Mouse (Mus musculus): ENCODE results near the gene Agbl5. TPM values are rescaled to one million over a fixed set of nuclear protein-coding genes. Genes with fewer than 3 reads are reported as not detected.
"Not testable (repeated sequence)": the region's sequence is repeated elsewhere in the genome, so short reads cannot be mapped to it uniquely, and the experiment has no call there.

Gene Agbl5
- polyA plus RNA-seq, 1 experiment = 3.1 TPM

- Histone ChIP-seq H3ac (ENCODE audit: control insufficient read depth, insufficient read length) (peak overlapping the region; percentile 53), H3K4me3 (peak overlapping the region; percentile 67), H3K36me3 (ENCODE audit: control insufficient read depth, insufficient read depth) (peaks cover 23% of the 10 kb centered on the region), H3K79me2 (ENCODE audit: control insufficient read depth, insufficient read depth) (peaks cover 11% of the 10 kb centered on the region), H3K27me3 (ENCODE audit: control insufficient read depth, insufficient read depth, insufficient read length) (no peaks in the 10 kb centered on the region), H3K4me2 (ENCODE audit: low read depth) (peak overlapping the region; percentile 89)
- no peak for TF ChIP-seq TCF12 (IDR thresholded peaks at IDR 0.05; ENCODE audit: insufficient read depth, poor library complexity, severe bottlenecking)
- no peak for TF ChIP-seq MYOG (IDR thresholded peaks at IDR 0.05; ENCODE audit: control insufficient read depth in 1 of 3, insufficient read depth in 1 of 3, insufficient read length in 2 of 3, low read depth in 2 of 3)
- TF ChIP-seq POLR2AphosphoS2 (IDR thresholded peaks at IDR 0.05; ENCODE audit: insufficient read length, low read depth) = no peak
- TF ChIP-seq E2F4 (IDR thresholded peaks at IDR 0.05; ENCODE audit: insufficient read depth) = no peak
- TF ChIP-seq MYOD1 (IDR thresholded peaks at IDR 0.05; ENCODE audit: control insufficient read depth in 1 of 3, insufficient read length in 2 of 3, low read depth in 2 of 3) = no peak
- no peak for TF ChIP-seq MAX (IDR thresholded peaks at IDR 0.05; ENCODE audit: low read depth)
- TF ChIP-seq POLR2A (IDR thresholded peaks at IDR 0.05; ENCODE audit: insufficient read length, low read depth) = no peak
- no peak for TF ChIP-seq USF1 (IDR thresholded peaks at IDR 0.05; ENCODE audit: low read depth)
- no peak for TF ChIP-seq TCF3 (IDR thresholded peaks at IDR 0.05; ENCODE audit: insufficient read length, low read depth)
- no peak for TF ChIP-seq SRF (IDR thresholded peaks at IDR 0.05; ENCODE audit: control insufficient read depth, insufficient read length, low read depth)
- no peak for TF ChIP-seq CEBPB (IDR thresholded peaks at IDR 0.05; ENCODE audit: insufficient read depth, poor library complexity, severe bottlenecking)
- TF ChIP-seq REST (IDR thresholded peaks at IDR 0.05; ENCODE audit: insufficient read depth, insufficient read length) = no peak
These were observed 18.4 kb upstream of the Agbl5 start for GRCm38 (mm10) chr5:30870131-30870406.

DNA sequence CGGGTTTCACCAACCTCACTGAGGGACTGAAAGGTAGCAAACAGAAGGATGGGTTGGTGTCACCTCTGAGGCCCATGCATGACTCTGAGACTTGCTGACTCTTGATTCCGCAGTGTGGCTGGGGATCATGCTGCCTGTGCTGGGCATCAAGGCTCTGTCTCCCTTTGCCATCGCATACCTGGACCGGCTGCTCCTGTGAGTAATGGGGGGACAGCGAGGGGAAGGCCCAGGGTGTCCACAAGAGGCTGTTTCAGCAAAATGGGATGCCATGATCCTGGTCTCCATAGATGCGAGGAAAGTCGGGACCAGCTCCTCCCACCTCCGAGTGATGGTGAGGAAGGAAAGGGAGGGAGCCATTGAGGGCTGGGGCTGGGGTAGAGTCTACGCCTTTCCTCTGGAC is 15.9 kb upstream of the Agbl5 start:
- H3K27me3 ChIP-seq (ENCODE audit: control insufficient read depth, insufficient read depth, insufficient read length) = no peaks in the 10 kb centered on the region
- H3K4me3 ChIP-seq = no peak overlapping the region
- peaks cover 11% of the 10 kb centered on the region for H3K79me2 ChIP-seq (ENCODE audit: control insufficient read depth, insufficient read depth)
- no peak overlapping the region for H3K4me2 ChIP-seq (ENCODE audit: low read depth)
- peaks cover 38% of the 10 kb centered on the region for H3K36me3 ChIP-seq (ENCODE audit: control insufficient read depth, insufficient read depth)
- TF ChIP-seq POLR2A (IDR thresholded peaks at IDR 0.05; ENCODE audit: insufficient read length, low read depth) (no peak), TCF3 (IDR thresholded peaks at IDR 0.05; ENCODE audit: insufficient read length, low read depth) (no peak), CEBPB (IDR thresholded peaks at IDR 0.05; ENCODE audit: insufficient read depth, poor library complexity, severe bottlenecking) (no peak), MAX (IDR thresholded peaks at IDR 0.05; ENCODE audit: low read depth) (no peak), POLR2AphosphoS2 (IDR thresholded peaks at IDR 0.05; ENCODE audit: insufficient read length, low read depth) (no peak), TCF12 (IDR thresholded peaks at IDR 0.05; ENCODE audit: insufficient read depth, poor library complexity, severe bottlenecking) (no peak), MYOG (IDR thresholded peaks at IDR 0.05; ENCODE audit: control insufficient read depth in 1 of 3, insufficient read depth in 1 of 3, insufficient read length in 2 of 3, low read depth in 2 of 3) (no peak)
- H3ac ChIP-seq (ENCODE audit: control insufficient read depth, insufficient read length) = no peak overlapping the region

DNA sequence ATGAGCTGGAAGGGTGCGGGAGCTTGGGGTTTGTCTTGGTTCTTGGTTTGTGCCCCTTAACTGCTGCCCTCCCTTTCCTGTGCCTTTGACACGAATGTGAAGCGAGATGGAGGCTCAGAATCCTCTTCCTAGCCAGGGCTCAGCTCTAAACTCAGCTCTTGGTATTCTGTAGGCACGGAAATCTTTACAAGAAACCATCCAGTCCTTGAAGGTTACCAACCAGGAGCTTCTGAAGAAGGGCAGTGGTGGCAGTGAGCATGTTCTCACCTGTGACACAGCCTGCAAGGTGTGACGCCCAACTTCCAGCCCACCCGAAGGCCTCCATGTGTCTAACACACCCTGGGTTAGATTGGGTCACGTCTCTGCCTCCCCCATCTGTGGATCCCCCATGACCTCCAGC is 14.1 kb upstream of the Agbl5 start:
- TF ChIP-seq MYOG (IDR thresholded peaks at IDR 0.05; ENCODE audit: control insufficient read depth in 1 of 3, insufficient read depth in 1 of 3, insufficient read length in 2 of 3, low read depth in 2 of 3) = no peak
- no peak for TF ChIP-seq MAX (IDR thresholded peaks at IDR 0.05; ENCODE audit: low read depth)
- TF ChIP-seq USF1 (IDR thresholded peaks at IDR 0.05; ENCODE audit: low read depth) = no peak
- no peak for TF ChIP-seq TCF12 (IDR thresholded peaks at IDR 0.05; ENCODE audit: insufficient read depth, poor library complexity, severe bottlenecking)
- TF ChIP-seq POLR2A (IDR thresholded peaks at IDR 0.05; ENCODE audit: insufficient read length, low read depth) = no peak
- TF ChIP-seq E2F4 (IDR thresholded peaks at IDR 0.05; ENCODE audit: insufficient read depth) = no peak
- no peak for TF ChIP-seq CEBPB (IDR thresholded peaks at IDR 0.05; ENCODE audit: insufficient read depth, poor library complexity, severe bottlenecking)

GRCm38 (mm10) chr5:30878616-30879015 is 9.9 kb upstream of the Agbl5 start:
- peaks cover 25% of the 10 kb centered on the region for H3K36me3 ChIP-seq (ENCODE audit: control insufficient read depth, insufficient read depth)
- TF ChIP-seq CEBPB (IDR thresholded peaks at IDR 0.05; ENCODE audit: insufficient read depth, poor library complexity, severe bottlenecking) = no peak
- TF ChIP-seq E2F4 (IDR thresholded peaks at IDR 0.05; ENCODE audit: insufficient read depth) = no peak
- no peak for TF ChIP-seq MYOG (IDR thresholded peaks at IDR 0.05; ENCODE audit: control insufficient read depth in 1 of 3, insufficient read depth in 1 of 3, insufficient read length in 2 of 3, low read depth in 2 of 3)
- no peak for TF ChIP-seq USF1 (IDR thresholded peaks at IDR 0.05; ENCODE audit: low read depth)
- no peak for TF ChIP-seq REST (IDR thresholded peaks at IDR 0.05; ENCODE audit: insufficient read depth, insufficient read length)
- no peak for TF ChIP-seq SRF (IDR thresholded peaks at IDR 0.05; ENCODE audit: control insufficient read depth, insufficient read length, low read depth)
- no peak for TF ChIP-seq MAX (IDR thresholded peaks at IDR 0.05; ENCODE audit: low read depth)
- peak; percentile 23 for TF ChIP-seq POLR2AphosphoS2 (IDR thresholded peaks at IDR 0.05; ENCODE audit: insufficient read length, low read depth)
- no peak overlapping the region for H3ac ChIP-seq (ENCODE audit: control insufficient read depth, insufficient read length)
- no peaks in the 10 kb centered on the region for H3K27me3 ChIP-seq (ENCODE audit: control insufficient read depth, insufficient read depth, insufficient read length)
- H3K4me3 ChIP-seq = no peak overlapping the region
- H3K79me2 ChIP-seq (ENCODE audit: control insufficient read depth, insufficient read depth) = no peaks in the 10 kb centered on the region
- H3K4me2 ChIP-seq (ENCODE audit: low read depth) = no peak overlapping the region

More for the DNA sequence above, 14.1 kb upstream of the Agbl5 start:
- H3K79me2 ChIP-seq (ENCODE audit: control insufficient read depth, insufficient read depth) = peaks cover 11% of the 10 kb centered on the region
- no peak overlapping the region for H3K4me2 ChIP-seq (ENCODE audit: low read depth)
- H3K4me3 ChIP-seq = no peak overlapping the region
- no peaks in the 10 kb centered on the region for H3K27me3 ChIP-seq (ENCODE audit: control insufficient read depth, insufficient read depth, insufficient read length)
- H3ac ChIP-seq (ENCODE audit: control insufficient read depth, insufficient read length) = no peak overlapping the region
- H3K36me3 ChIP-seq (ENCODE audit: control insufficient read depth, insufficient read depth) = peaks cover 38% of the 10 kb centered on the region

- Histone ChIP-seq H3K27me3 (ENCODE audit: control insufficient read depth, insufficient read depth, insufficient read length) (no peaks in the 10 kb centered on the region), H3ac (ENCODE audit: control insufficient read depth, insufficient read length) (no peak overlapping the region), H3K4me3 (no peak overlapping the region), H3K4me2 (ENCODE audit: low read depth) (no peak overlapping the region), H3K79me2 (ENCODE audit: control insufficient read depth, insufficient read depth) (no peaks in the 10 kb centered on the region), H3K36me3 (ENCODE audit: control insufficient read depth, insufficient read depth) (peaks cover 22% of the 10 kb centered on the region)
- TF ChIP-seq MAX (IDR thresholded peaks at IDR 0.05; ENCODE audit: low read depth) (no peak), POLR2AphosphoS2 (IDR thresholded peaks at IDR 0.05; ENCODE audit: insufficient read length, low read depth) (peak; percentile 64)
These were observed 9.0 kb upstream of the Agbl5 start for GRCm38 (mm10) chr5:30879347-30879943.

GRCm38 (mm10) chr5:30881839-30882238 is 6.7 kb upstream of the Agbl5 start:
- not testable (repeated sequence) for H3ac ChIP-seq (ENCODE audit: control insufficient read depth, insufficient read length); H3K4me2 ChIP-seq (ENCODE audit: low read depth); H3K4me3 ChIP-seq; H3K27me3 ChIP-seq (ENCODE audit: control insufficient read depth, insufficient read depth, insufficient read length); H3K79me2 ChIP-seq (ENCODE audit: control insufficient read depth, insufficient read depth); H3K36me3 ChIP-seq (ENCODE audit: control insufficient read depth, insufficient read depth)
